Mouse (Mus musculus) midbrain, embryonic 13.5 days (tissue): ENCODE results near the gene Nck2. TPM values are rescaled to one million over a fixed set of nuclear protein-coding genes. Genes with fewer than 3 reads are reported as not detected.
"Not testable (repeated sequence)": the region's sequence is repeated elsewhere in the genome, so short reads cannot be mapped to it uniquely, and the experiment has no call there.

Experiments
- ATAC-seq: fragments of 200-750 bp; cut with Nextera tagmentation; 2 replicates; pipeline ENCODE4 v1.8.0; 2017; ENCODE audit warnings: mild to moderate bottlenecking, moderate TSS enrichment, moderate library complexity
- H3K27ac ChIP-seq: fragments of 300-500 bp; sonication (generic); 2 replicates; pipeline ENCODE4 v1.5.1; 2015; ENCODE audit warnings: inconsistent platforms, mild to moderate bottlenecking, moderate library complexity
- H3K27me3 ChIP-seq: fragments of 300-500 bp; sonication (generic); 2 replicates; pipeline ENCODE4 v1.6.1; 2015; ENCODE audit warnings: mild to moderate bottlenecking, inconsistent platforms
- H3K36me3 ChIP-seq: fragments of 300-500 bp; sonication (generic); 2 replicates; pipeline ENCODE4 v1.6.1; 2015; ENCODE audit warnings: mild to moderate bottlenecking, inconsistent platforms
- H3K4me1 ChIP-seq: fragments of 300-500 bp; sonication (generic); replicated peaks from 2 replicates; pipeline ENCODE4 v1.6.1; 2015; ENCODE audit warnings: inconsistent platforms
- H3K4me2 ChIP-seq: fragments of 300-500 bp; sonication (generic); replicated peaks from 2 replicates; pipeline ENCODE4 v1.6.1; 2015; ENCODE audit warnings: moderate library complexity, mild to moderate bottlenecking, inconsistent platforms
- H3K4me3 ChIP-seq: fragments of 300-500 bp; sonication (generic); replicated peaks from 2 replicates; pipeline ENCODE4 v1.5.1; 2015; ENCODE audit warnings: mild to moderate bottlenecking, inconsistent platforms
- H3K9ac ChIP-seq: fragments of 300-500 bp; sonication (generic); replicated peaks from 2 replicates; pipeline ENCODE4 v1.6.1; 2015; ENCODE audit warnings: mild to moderate bottlenecking, inconsistent platforms
- H3K9me3 ChIP-seq: fragments of 300-500 bp; sonication (generic); 2 replicates; pipeline ENCODE4 v1.6.1; 2016; ENCODE audit warnings: mild to moderate bottlenecking, inconsistent platforms
- WGBS: fragments of 180-500 bp; shearing (Covaris S2); methylation state at CpG from one replicate; pipeline ENCODE4 v1.1.7; 2015; 5-methylcytosine and 5-hydroxymethylcytosine counted together
- polyA plus RNA-seq: library from polyadenylated mRNA; unstranded; fragments of >200 nt; fragmentation: Nextera tagmentation; extraction: Ambion mirVana; gene quantifications from 2 replicates; pipeline ENCODE4 v1.2.1, GENCODE M21; 2015

Nck2 gene
- polyA plus RNA-seq, 1 experiment from 2014 or later = 35.4 TPM

- no peak overlapping the region for H3K9ac ChIP-seq
- H3K4me3 ChIP-seq = no peak overlapping the region
- H3K27ac ChIP-seq = no peak overlapping the region; the same call in 1 of the 2 replicates
- H3K36me3 ChIP-seq = no peaks in the 10 kb centered on the region; the same call in 1 of the 2 replicates
- no peaks in the 10 kb centered on the region for H3K9me3 ChIP-seq
- H3K4me1 ChIP-seq = peaks cover 24% of the 10 kb centered on the region
- no peak overlapping the region for H3K4me2 ChIP-seq
- no peak for ATAC-seq
- H3K27me3 ChIP-seq = no peaks in the 10 kb centered on the region
- WGBS = 85% methylated on average over 5 of the region's 5 CpGs
Observed at GRCm38 (mm10) chr1:43534060-43534760, 89.8 kb downstream of the Nck2 start.

GRCm38 (mm10) chr1:43535519-43536000, 91.2 kb downstream of the Nck2 start:
- 84% methylated on average over 6 of the region's 6 CpGs for WGBS
- no peak overlapping the region for H3K9ac ChIP-seq
- H3K4me1 ChIP-seq = peaks cover 18% of the 10 kb centered on the region
- H3K4me3 ChIP-seq = no peak overlapping the region
- H3K27me3 ChIP-seq = no peaks in the 10 kb centered on the region
- H3K27ac ChIP-seq = no peak overlapping the region
- H3K36me3 ChIP-seq = no peaks in the 10 kb centered on the region; the same call in 1 of the 2 replicates
- H3K9me3 ChIP-seq = no peaks in the 10 kb centered on the region
- ATAC-seq = no peak
- no peak overlapping the region for H3K4me2 ChIP-seq

GRCm38 (mm10) chr1:43536266-43536665, 91.9 kb downstream of the Nck2 start:
- no peak overlapping the region for H3K4me2 ChIP-seq
- no peak for ATAC-seq
- H3K36me3 ChIP-seq = no peaks in the 10 kb centered on the region; the same call in 1 of the 2 replicates
- H3K27ac ChIP-seq = no peak overlapping the region
- H3K9me3 ChIP-seq = no peaks in the 10 kb centered on the region
- H3K4me1 ChIP-seq = peaks cover 13% of the 10 kb centered on the region
- 91% methylated on average over 2 of the region's 2 CpGs for WGBS
- no peak overlapping the region for H3K4me3 ChIP-seq
- no peak overlapping the region for H3K9ac ChIP-seq
- no peaks in the 10 kb centered on the region for H3K27me3 ChIP-seq

- Histone ChIP-seq H3K36me3 (no peaks in the 10 kb centered on the region; the same call in 1 of the 2 replicates), H3K4me1 (peaks cover 13% of the 10 kb centered on the region), H3K4me2 (no peak overlapping the region), H3K4me3 (no peak overlapping the region), H3K27ac (no peak overlapping the region), H3K9me3 (no peaks in the 10 kb centered on the region), H3K9ac (no peak overlapping the region), H3K27me3 (no peaks in the 10 kb centered on the region)
- 94% methylated on average over 3 of the region's 3 CpGs for WGBS
- ATAC-seq = no peak
Observed at GRCm38 (mm10) chr1:43537021-43537420, 92.6 kb downstream of the Nck2 start.

- no peak overlapping the region for H3K4me2 ChIP-seq
- no peak overlapping the region for H3K9ac ChIP-seq
- no peak for ATAC-seq
- no peak overlapping the region for H3K27ac ChIP-seq
- H3K9me3 ChIP-seq = no peaks in the 10 kb centered on the region
- no peaks in the 10 kb centered on the region; the same call in 1 of the 2 replicates for H3K36me3 ChIP-seq
- H3K27me3 ChIP-seq = no peaks in the 10 kb centered on the region
- H3K4me1 ChIP-seq = peaks cover 17% of the 10 kb centered on the region
- no peak overlapping the region for H3K4me3 ChIP-seq
Observed at GRCm38 (mm10) chr1:43537496-43537895, 93.1 kb downstream of the Nck2 start.

- Histone ChIP-seq H3K27ac (no peak overlapping the region), H3K4me1 (peaks cover 22% of the 10 kb centered on the region), H3K9ac (no peak overlapping the region), H3K9me3 (no peaks in the 10 kb centered on the region), H3K4me2 (no peak overlapping the region), H3K36me3 (no peaks in the 10 kb centered on the region; the same call in 1 of the 2 replicates), H3K27me3 (no peaks in the 10 kb centered on the region), H3K4me3 (no peak overlapping the region)
- ATAC-seq = no peak
- WGBS = 98% methylated on average over 2 of the region's 2 CpGs
Observed at GRCm38 (mm10) chr1:43538716-43539115, 94.3 kb downstream of the Nck2 start.

GRCm38 (mm10) chr1:43539689-43540380, 95.5 kb downstream of the Nck2 start:
- H3K4me2 ChIP-seq = no peak overlapping the region
- 84% methylated on average over 4 of the region's 4 CpGs for WGBS

GRCm38 (mm10) chr1:43542339-43542738, 98.0 kb downstream of the Nck2 start:
- ATAC-seq = no peak
- no peak overlapping the region for H3K4me3 ChIP-seq
- H3K36me3 ChIP-seq = no peaks in the 10 kb centered on the region
- H3K4me2 ChIP-seq = no peak overlapping the region
- H3K9me3 ChIP-seq = no peaks in the 10 kb centered on the region
- no peaks in the 10 kb centered on the region for H3K27me3 ChIP-seq
- no peak overlapping the region for H3K9ac ChIP-seq
- WGBS = 57% methylated on average over 4 of the region's 4 CpGs
- H3K4me1 ChIP-seq = peaks cover 14% of the 10 kb centered on the region; the same call in 1 of the 2 replicates
- no peak overlapping the region for H3K27ac ChIP-seq

More at GRCm38 (mm10) chr1:43539689-43540380, 95.5 kb downstream of the Nck2 start:
- Histone ChIP-seq H3K36me3 (no peaks in the 10 kb centered on the region), H3K27me3 (no peaks in the 10 kb centered on the region), H3K9ac (no peak overlapping the region), H3K4me3 (no peak overlapping the region), H3K4me1 (peaks cover 19% of the 10 kb centered on the region), H3K27ac (no peak overlapping the region), H3K9me3 (no peaks in the 10 kb centered on the region)
- ATAC-seq = no peak

GRCm38 (mm10) chr1:43547644-43548043, 103.3 kb downstream of the Nck2 start:
- H3K36me3 ChIP-seq = no peaks in the 10 kb centered on the region
- no peaks in the 10 kb centered on the region for H3K9me3 ChIP-seq
- no peak for ATAC-seq
- no peaks in the 10 kb centered on the region for H3K27me3 ChIP-seq
- H3K27ac ChIP-seq = no peak overlapping the region
- H3K4me1 ChIP-seq = peaks cover 14% of the 10 kb centered on the region; the same call in 1 of the 2 replicates
- no peak overlapping the region for H3K4me2 ChIP-seq
- no peak overlapping the region for H3K4me3 ChIP-seq
- WGBS = 84% methylated on average over 2 of the region's 2 CpGs
- H3K9ac ChIP-seq = no peak overlapping the region

GRCm38 (mm10) chr1:43548749-43549148, 104.4 kb downstream of the Nck2 start:
- 92% methylated on average over 5 of the region's 5 CpGs for WGBS
- Histone ChIP-seq H3K9ac (no peak overlapping the region), H3K9me3 (no peaks in the 10 kb centered on the region), H3K4me1 (peaks cover 11% of the 10 kb centered on the region; the same call in 1 of the 2 replicates), H3K4me3 (no peak overlapping the region), H3K36me3 (peaks cover 2% of the 10 kb centered on the region; the same call in 1 of the 2 replicates), H3K4me2 (no peak overlapping the region), H3K27me3 (no peaks in the 10 kb centered on the region), H3K27ac (no peak overlapping the region)
- no peak for ATAC-seq

- 91% methylated on average over 3 of the region's 3 CpGs for WGBS
- H3K36me3 ChIP-seq = peaks cover 14% of the 10 kb centered on the region
- H3K27me3 ChIP-seq = no peaks in the 10 kb centered on the region
- no peak overlapping the region for H3K4me2 ChIP-seq
- no peak overlapping the region for H3K9ac ChIP-seq
- H3K4me3 ChIP-seq = no peak overlapping the region
- H3K27ac ChIP-seq = no peak overlapping the region
- no peak for ATAC-seq
- H3K9me3 ChIP-seq = no peaks in the 10 kb centered on the region
- peaks cover 14% of the 10 kb centered on the region; the same call in 1 of the 2 replicates for H3K4me1 ChIP-seq
Observed at GRCm38 (mm10) chr1:43550525-43550924, 106.1 kb downstream of the Nck2 start.

GRCm38 (mm10) chr1:43553989-43554679, 109.8 kb downstream of the Nck2 start:
- 94% methylated on average over 37 of the region's 37 CpGs for WGBS
- H3K9me3 ChIP-seq, H3K4me2 ChIP-seq, H3K9ac ChIP-seq, H3K4me3 ChIP-seq, H3K27ac ChIP-seq, H3K27me3 ChIP-seq: not testable (repeated sequence)
- H3K36me3 ChIP-seq = peaks cover 14% of the 10 kb centered on the region
- H3K4me1 ChIP-seq = peaks cover 13% of the 10 kb centered on the region; the same call in 1 of the 2 replicates
- 0 out of 2 replicates have a peak, but pooled peaks have one; percentile 19 for ATAC-seq
